Mouse (Mus musculus) left cerebral cortex, adult 11 months (tissue): ENCODE measurements around the gene Dhx32.
"Not testable (repeated sequence)": the region's sequence is repeated elsewhere in the genome, so short reads cannot be mapped to it uniquely, and the experiment has no call there.

Experiments used
- DNase-seq: peaks from one replicate; pipeline ENCODE4 v3.0.0; 2022; ENCODE audit warnings: low spot score

The Dhx32 gene

GRCm38 (mm10) chr7:133727027-133727426 lies 55.5 kb downstream of the Dhx32 start:
- no peak for DNase-seq

DNA sequence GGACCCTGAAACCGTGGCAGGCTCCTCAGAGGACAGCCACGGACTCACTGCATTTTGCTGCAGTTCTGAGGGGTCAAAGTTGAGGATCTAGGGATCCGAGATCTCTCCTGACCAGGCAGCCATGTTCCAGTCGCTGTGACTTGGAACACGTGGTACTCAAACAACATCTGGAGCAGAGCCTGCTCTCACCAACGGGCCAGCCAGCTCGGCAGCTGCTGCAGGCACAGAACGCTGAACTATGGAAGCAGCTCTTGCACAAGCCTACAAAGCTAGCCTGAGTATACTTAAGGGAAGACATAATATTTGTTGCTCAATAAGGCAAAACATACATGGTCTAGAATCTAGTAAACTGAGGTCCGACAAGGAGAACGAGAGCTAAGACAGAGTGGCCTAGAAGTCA lies 57.0 kb downstream of the Dhx32 start:
- DNase-seq, result no peak

GRCm38 (mm10) chr7:133724844-133725243 lies 57.7 kb downstream of the Dhx32 start:
- DNase-seq, result no peak

DNA sequence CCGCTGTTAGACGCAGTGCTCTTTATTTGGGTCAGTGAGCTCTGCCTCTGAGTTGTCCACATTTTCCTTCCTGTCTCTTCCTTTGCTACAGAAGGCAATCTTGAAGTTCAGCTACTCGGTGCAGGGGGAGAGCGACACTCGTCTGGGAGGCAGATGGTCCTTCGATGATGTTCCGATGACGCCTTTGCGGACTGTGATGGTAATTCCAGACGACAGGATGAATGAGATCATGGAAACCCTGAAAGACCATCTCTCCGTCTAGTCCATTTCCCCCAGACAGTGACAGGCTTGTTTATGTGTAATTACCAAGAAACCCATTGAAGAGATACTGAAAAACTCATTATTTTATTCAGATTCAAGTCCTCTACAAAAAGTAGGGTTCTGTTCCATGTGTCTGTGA lies 61.9 kb downstream of the Dhx32 start:
- no peak for DNase-seq

DNA sequence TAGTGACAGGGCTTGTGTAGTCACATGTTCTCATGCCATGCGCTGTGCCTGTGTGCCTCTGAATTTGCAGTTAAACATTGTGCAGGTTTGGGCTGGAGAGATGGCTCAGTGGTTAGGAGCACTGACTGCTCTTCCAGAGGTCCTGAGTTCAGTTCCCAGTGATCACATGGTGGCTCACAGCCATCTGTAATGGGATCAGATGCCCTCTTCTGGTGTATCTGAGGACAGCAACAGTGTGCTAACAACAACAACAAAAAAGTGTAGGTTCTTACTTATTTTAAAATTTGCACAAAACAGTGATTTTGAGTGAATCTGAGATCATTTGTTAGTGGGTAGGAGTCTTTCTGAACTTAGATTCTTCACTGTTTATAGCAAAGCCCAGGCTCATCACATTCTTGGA lies 63.9 kb downstream of the Dhx32 start:
- DNase-seq, result no peak

DNA sequence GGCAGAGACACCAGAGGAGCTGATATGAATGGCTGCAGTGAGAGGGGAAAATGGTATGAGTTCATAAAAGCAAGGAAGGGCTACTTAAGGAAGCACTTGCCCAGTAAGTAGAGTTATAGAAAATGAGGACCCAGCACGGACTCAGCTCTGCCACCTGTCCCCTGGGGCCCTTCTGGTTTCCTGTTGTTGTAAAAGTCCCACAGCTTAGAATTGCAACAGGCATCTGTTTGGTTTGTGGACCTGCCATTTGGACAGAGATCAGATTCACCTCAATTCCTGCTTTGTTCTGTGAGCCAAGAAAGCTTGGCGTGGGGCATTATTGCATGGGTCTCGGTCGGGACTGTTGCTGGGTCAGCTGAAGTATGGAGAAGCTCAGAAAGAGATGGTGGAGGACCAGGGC lies 67.1 kb downstream of the Dhx32 start:
- DNase-seq, result no peak

DNA sequence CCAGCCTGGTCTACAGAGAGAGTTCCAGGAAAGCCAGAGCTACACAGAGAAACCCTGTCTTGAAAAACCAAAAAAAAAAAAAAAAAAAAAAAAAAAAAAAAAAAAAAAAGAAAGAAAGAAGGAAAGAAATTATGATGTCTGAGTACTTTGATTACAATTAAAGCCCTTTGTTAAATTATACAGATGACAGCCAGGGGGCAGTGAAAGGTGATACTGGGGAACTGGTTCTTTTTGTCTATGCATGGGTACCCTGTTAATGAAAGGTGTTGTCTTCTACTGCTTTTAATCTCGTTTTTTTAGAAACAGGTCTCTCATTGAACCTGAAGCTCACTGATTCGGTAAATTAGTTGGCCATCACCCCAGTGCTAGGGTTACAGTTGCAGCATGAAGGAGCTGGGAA lies 75.2 kb downstream of the Dhx32 start:
- no peak for DNase-seq

DNA sequence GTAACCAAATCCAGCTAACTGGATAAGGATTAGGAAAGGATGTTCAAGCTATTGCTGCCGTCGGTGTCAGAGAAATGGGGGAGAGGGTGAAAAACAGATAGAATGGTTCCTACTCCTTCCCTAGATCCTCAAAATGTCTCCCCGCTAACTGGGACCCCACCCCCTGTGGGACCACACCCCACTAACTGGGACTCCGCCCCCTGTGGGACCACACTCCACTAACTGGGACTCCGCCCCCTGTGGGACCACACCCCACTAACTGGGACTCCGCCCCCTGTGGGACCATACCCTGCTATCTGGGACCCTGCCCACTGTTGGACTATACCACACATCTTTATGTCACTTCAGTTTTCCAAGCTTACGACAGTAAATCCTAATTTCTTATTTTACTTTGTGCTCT lies 78.6 kb downstream of the Dhx32 start:
- DNase-seq, result no peak

DNA sequence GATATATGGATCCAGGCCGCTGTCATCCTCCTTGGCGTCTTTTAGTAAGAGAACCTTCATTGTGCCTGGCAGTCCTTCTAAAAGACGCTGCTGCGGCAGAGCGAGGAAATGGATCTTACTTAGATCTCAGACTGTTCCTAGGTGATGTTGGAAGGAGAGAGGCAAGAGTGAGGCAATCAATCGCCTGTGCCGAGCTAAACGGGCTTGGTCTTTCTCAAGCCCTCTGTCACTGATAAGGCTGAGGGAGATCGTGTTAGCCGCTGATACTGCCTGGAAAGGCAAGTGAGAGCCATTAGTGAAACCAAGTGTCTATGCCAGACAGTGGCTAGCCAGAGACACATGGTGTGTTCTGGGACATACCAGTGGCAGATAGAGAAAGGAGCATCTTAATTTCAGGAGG lies 80.2 kb downstream of the Dhx32 start:
- no peak for DNase-seq

GRCm38 (mm10) chr7:133701366-133701765 lies 81.2 kb downstream of the Dhx32 start:
- DNase-seq, result no peak

- DNase-seq, result no peak
Observed at GRCm38 (mm10) chr7:133699885-133700284, 82.6 kb downstream of the Dhx32 start.

DNA sequence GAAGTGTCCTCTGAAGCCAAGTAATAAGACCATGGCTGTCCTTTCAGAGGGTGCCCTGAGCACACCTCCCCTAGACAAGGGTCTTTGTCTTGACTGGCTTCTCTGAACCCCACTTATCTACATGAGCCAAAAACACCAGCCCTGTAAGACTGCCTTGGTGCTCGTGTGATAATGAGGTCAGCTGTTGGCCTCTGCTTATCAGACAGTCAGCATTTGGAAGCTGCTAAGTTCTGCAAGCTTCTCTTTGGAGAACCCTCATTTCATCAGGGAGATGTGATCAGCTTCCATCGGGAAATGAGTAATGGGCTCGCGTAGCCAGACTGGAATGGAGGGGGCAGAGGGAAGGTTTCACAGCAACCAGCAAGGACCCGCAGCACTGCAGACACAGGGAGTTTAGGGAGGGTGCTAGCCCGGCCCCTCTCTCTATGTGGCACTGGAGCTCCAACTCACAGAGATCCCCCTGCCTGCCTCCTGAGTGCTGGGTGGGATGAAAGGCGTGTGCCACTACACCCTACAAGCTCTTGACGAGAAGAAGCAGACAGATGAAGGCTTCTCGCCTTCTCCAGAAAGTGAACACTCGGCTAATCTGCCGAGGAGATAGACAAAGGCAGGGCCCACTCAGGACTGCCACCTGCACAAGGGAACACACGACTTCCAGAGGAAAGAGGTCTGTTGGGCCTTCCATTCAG lies 84.4 kb downstream of the Dhx32 start:
- DNase-seq, result no peak

DNA sequence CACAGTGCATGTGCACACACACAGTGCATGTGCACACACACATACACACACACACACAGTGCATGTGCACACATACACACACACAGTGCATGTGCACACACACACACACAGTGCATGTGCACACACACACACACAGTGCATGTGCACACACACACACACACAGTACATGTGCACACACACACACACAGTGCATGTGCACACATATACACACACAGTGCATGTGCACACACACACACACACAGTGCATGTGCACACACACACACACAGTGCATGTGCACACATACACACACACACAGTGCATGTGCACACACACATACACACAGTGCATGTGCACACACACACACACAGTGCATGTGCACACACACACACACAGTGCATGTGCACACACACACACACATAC lies 96.9 kb downstream of the Dhx32 start:
- not testable (repeated sequence) for DNase-seq

GRCm38 (mm10) chr7:133684701-133685100 lies 97.8 kb downstream of the Dhx32 start:
- no peak for DNase-seq

DNA sequence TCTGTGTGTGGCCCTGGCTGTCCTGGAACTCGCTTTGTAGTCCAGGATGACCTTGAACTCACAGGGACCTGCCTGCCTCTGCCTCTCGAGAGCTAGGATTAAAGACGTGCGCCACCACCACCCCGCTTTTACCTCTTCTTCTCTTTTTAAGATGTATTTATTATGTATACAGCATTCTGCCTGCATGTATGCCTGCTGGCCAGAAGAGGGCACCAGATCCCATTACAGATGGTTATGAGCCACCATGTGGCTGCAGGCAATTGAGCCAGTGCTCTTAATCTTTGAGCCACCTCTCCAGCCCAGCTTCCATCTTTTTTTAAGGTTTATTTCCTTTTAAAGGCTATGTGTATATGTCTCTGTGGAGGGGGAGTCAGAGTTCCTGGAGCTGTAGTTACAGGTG lies 98.4 kb downstream of the Dhx32 start:
- no peak for DNase-seq

DNA sequence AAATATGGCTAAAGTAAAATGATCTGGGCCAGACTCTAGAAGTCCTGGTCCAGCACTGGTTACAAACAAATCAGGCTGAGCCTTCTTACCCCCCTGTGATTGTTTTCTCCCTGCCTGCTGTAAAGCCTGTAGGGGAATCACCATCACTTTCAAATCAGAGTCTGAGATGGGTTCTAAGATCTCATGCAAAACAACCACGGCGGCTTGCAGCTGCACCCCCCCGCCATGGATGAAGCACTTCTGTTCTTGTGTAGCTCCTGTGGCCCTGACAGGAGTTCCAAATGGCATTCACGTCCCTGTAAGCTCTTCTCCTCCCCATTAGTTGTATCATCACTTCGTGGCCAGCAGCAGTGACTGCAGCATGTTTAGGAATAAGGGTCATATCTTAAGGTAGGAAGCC lies 98.9 kb downstream of the Dhx32 start:
- no peak for DNase-seq

- DNase-seq, result no peak
Observed at GRCm38 (mm10) chr7:133679961-133680360, 102.6 kb downstream of the Dhx32 start, which contains the start of gene Mmp21. Gene Mmp21, minus strand, starts transcription at chr7:133680061.

- no peak for DNase-seq
Observed at GRCm38 (mm10) chr7:133679439-133679838, 103.1 kb downstream of the Dhx32 start.

- DNase-seq, result no peak
Observed at GRCm38 (mm10) chr7:133678716-133679115, 103.8 kb downstream of the Dhx32 start.

- DNase-seq, result no peak
Observed at GRCm38 (mm10) chr7:133676002-133676401, 106.5 kb downstream of the Dhx32 start.
